Mouse (Mus musculus): ENCODE results near the gene Sprn. TPM values are rescaled to one million over a fixed set of nuclear protein-coding genes. Genes with fewer than 3 reads are reported as not detected.

Gene Sprn
- polyA plus RNA-seq (2017; shearing (Covaris generic)) = not detected

DNA sequence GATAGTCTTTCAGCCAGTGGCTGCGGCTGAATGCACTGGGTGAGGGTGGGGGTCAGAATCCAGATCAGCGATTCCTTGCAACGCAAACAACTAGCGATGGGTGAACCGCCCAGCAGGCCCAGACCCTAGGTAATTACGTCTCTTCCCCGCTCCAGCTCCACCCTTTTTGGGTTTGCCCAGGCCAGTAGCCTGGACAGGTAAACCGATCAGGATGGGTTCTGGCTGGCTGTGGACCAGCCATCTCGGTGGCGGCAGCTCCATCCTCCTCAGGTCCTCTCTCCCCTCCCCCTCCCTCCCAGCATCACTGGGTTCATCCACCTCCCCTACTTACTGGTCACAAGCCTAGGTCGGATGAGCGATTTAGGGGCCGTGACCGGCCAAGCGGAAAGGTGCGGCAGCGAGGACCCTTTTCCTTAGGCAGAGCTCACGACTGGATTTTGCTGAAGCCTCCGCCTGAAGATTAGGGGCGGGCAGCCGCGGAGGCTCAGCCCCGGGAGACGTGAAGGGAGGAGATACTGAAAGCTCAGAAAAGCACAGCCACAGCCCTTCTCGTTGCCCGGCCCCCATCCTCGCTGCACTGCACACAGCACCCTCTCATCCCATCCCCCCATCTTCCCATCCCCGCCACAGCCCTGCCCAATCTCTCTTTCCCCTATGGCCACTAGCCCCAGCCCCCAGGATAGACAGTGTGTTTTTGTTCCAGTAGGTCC, at the start of gene Sprn:
Gene Sprn (minus strand): TSS at position 660 of the 710 bp plus-strand sequence.

DNA sequence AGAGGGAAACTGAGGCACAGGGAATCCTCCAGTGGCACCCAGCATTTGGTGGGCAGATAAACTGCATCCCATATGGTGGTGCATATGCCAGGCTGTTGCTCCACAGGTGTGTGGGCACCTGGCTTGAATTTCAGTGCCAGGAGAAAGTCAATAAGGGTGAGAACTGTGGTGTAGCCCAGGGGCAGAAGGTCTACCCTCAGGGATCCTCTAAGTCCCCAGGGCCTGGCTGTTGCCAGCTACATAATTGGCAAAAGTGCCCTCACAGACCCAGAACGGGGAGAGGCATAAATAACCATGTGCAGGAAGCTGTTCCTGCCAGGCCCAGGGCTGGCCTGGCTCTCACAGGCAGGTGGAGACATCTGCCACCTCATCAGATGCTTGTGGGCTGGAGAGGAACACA, 18.3 kb upstream of the Sprn start, which contains the start of gene Olfr523:
Gene Olfr523 (plus strand): TSS at position 282 of the 400 bp plus-strand sequence.

DNA sequence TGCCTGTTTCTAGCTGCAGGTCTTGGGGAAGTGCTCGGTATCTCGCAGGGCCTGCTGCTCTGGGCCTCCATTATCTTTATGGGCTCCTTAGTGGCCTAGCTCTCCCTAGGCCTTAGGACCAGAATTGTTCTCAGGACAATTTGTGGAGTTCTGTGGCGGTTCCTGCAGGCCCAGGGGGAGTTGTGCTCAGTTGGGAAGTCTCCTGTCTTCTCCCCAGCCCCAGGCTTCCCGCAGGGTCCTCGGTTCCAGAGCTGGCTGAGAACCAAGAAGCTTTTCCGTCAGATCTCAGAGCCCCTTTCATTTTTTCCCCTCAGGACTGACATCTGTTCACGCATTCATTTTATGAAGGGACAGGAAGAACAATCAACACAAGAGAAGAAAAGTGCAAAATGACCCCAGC, 10.0 kb upstream of the Sprn start, which contains the start of gene Olfr522:
Gene Olfr522 (minus strand): TSS at position 101 of the 400 bp plus-strand sequence.

DNA sequence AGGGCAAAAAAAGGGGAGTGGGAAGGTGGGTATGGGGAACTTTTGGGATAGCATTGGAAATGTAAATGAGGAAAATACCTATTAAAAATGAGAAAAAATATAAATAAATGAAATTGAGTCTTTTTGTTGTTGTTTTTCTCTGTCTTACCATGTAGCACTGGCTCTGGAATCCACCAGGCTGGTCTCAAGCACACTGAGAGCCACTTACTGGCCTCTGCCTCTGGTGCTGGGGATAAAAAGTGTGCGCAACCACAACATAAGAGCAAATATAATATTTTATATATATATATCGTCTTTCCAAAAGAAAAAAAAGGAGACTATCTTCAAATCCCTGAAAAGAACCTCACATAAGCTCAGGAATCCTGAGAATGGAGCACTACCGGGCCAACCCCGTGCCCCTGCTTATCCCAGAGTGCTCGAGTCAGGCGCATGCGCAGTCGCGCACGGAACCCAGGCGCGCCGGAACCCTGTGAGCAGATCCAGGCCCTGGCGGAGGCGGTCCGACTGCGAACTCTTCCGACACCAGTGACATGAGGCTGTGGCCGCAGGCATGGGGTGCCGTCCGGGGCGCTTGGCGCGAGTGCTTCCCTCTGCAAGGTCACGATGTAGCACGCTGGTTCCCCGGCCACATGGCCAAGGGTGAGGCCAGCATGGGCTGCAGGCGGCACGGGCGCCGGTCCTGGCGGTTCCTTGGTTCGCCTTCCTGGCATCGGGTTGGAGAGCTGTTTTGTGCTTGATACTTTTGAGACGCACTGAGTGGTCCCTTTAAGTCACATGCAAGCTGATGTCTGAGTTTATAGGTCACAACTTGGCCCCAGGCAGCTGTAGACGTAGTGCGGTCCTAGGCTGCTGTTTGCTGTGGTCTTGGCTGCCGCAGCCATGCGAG, 17.3 kb downstream of the Sprn start, which contains the start of gene Mtg1:
Gene Mtg1 (plus strand): TSS at position 430 of the 886 bp plus-strand sequence.

DNA sequence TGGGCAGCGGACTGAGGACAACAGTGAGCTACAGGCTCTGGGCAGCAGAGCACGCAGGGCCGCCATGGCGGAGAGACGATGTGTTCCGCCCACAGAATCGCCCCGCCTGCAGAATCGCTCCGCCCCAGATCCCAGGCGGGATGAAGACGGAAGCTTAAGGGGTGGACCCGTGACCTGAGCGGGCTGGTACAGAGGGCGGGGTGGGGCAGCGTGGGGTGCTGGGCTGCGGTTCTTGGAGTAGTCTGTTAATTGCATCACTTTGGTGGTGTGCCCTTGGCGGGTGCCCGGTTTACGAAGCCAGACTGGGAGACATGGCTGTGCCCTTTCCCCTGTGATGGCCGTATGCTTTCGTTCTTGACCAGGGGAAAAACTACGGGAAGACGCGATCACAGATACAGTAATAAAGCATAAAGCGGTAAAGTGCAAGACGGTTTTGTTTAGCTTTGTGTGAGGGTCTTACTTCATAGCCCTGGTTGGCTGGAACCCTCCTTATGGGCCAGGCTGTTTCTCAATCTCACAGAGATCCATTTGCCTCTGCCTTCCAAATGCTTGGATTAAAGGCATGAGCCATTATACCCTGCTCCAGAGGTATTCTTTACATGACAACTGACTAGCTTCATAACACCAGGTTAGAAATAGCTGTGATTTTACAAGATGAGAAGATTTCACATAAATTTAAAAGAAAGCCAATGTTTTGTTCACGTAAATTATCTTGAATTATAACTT, 38.2 kb downstream of the Sprn start, which contains the start of gene Echs1:
Gene Echs1 (minus strand): TSS at position 148 of the 726 bp plus-strand sequence.

DNA sequence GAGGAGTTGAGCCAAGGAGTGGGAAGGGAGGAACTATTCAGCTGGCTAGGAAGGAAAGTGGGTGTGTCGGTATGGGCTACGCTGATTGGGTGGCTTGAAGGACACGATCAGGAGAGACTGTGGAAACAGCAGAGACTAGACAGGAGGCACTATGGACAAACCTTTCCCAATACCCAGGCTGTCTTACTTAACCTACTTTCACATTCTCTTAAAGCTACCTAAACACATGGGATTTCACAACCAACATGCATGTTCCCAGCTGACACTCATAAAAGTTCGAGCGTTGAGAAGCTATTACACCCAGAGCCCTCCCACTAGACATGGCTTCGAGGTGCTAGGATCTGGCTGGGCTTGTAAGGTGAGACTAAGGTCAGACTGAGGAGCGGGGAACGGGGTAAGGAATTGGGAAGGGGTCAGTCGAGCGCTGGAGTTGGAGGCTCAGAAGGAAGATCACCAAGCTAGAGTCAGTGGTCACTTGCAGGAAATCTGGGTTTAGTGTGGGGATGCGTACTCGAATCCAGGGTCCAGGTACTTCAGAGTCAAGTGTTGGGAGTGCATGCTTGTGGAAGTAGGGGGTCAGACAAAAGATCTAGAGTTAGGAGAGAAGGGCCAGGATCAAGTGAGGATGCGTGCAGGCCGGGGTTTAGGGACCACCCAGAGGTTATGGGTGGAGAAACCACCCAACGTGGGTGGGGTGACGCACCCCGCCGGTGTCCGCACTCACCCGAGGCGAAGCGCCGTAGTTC, 38.9 kb downstream of the Sprn start, which contains the start of gene Paox:
Gene Paox (plus strand): TSS at position 217 of the 746 bp plus-strand sequence.

DNA sequence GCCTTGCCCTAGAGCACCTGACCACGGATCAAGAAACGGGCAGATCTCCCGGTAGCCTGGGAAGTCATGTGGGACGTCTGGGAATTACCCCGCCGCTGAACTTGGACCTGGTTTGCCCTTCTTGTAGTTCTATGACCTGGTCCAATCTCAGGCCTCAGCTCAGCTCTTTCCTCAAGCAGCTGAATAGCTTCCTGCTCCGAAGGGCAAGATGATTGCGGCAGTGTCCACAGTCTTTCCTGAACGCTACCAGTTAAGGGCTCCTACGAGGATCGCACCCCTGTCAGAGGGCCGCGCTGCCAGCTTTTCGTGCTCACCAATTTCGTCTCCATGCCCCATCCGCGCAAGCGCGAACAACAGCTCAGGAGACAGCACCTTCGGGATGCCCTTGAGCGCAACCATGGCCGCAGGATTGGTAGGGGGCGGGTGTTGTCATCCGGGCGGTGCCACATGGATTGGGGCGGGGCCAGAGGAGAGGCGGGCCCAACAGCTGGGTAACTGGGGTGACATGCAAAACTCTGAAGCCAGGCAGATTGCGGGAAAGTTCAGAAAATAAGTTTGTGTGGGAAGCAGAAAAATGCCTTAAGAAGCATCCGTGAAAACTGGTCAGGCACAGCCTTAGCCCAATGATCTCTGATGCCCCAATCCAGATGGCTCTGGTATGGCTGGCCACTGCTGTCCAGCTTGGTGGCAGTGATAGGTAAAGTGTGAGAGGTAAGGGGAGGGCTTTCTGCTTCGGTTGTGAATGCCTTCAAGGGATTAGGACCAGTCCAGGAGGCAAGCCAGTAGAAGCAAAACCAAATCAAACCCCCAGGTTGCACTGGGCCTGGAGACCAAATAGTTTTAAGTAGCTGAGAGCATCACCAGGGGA, 52.5 kb downstream of the Sprn start, which contains the start of gene Fuom:
Gene Fuom (minus strand): TSS at position 449 of the 868 bp plus-strand sequence.

Other genes with a start within 250 kb of the Sprn start
- 2.8 TPM for gene Utf1, start 211.1 kb downstream of the Sprn start, polyA plus RNA-seq (2017; shearing (Covaris generic))
- 0.66 TPM for gene 6430531B16Rik, start 176.1 kb downstream of the Sprn start, polyA plus RNA-seq (2017; shearing (Covaris generic))
- 14.4 TPM for gene Adam8, start 162.3 kb downstream of the Sprn start, polyA plus RNA-seq (2017; shearing (Covaris generic))
- 51.3 TPM for gene Zfp511, start 118.5 kb downstream of the Sprn start, polyA plus RNA-seq (2017; shearing (Covaris generic))
- gene Tubgcp2, start 118.2 kb downstream of the Sprn start, polyA plus RNA-seq (2017; shearing (Covaris generic)) = 45.6 TPM
- not detected for gene Msx3, start 105.8 kb downstream of the Sprn start, polyA plus RNA-seq (2017; shearing (Covaris generic))
- not detected for gene Caly, start 72.3 kb downstream of the Sprn start, polyA plus RNA-seq (2017; shearing (Covaris generic))
- gene Prap1, start 61.5 kb downstream of the Sprn start, polyA plus RNA-seq (2017; shearing (Covaris generic)) = not detected
- gene Fuom, start 52.4 kb downstream of the Sprn start, polyA plus RNA-seq (2017; shearing (Covaris generic)) = 14.9 TPM
- 2.4 TPM for gene Paox, start 39.1 kb downstream of the Sprn start, polyA plus RNA-seq (2017; shearing (Covaris generic))
- 70.5 TPM for gene Echs1, start 38.4 kb downstream of the Sprn start, polyA plus RNA-seq (2017; shearing (Covaris generic))
- 45.8 TPM for gene Mtg1, start 17.3 kb downstream of the Sprn start, polyA plus RNA-seq (2017; shearing (Covaris generic))
- gene Olfr522, start 9.9 kb upstream of the Sprn start, polyA plus RNA-seq (2017; shearing (Covaris generic)) = not detected
- not detected for gene Olfr523, start 18.3 kb upstream of the Sprn start, polyA plus RNA-seq (2017; shearing (Covaris generic))
- not detected for gene Olfr524, start 51.1 kb upstream of the Sprn start, polyA plus RNA-seq (2017; shearing (Covaris generic))
- gene Cd163l1, start 63.4 kb upstream of the Sprn start, polyA plus RNA-seq (2017; shearing (Covaris generic)) = 0.15 TPM
- gene 5830411N06Rik, start 92.4 kb upstream of the Sprn start, polyA plus RNA-seq (2017; shearing (Covaris generic)) = 1.7 TPM
- gene Olfr525, start 166.0 kb upstream of the Sprn start, polyA plus RNA-seq (2017; shearing (Covaris generic)) = 0.17 TPM
- gene Olfr527, start 179.1 kb upstream of the Sprn start, polyA plus RNA-seq (2017; shearing (Covaris generic)) = not detected
- 0.20 TPM for gene Olfr60, start 206.8 kb upstream of the Sprn start, polyA plus RNA-seq (2017; shearing (Covaris generic))
- not detected for gene Olfr530, start 221.5 kb upstream of the Sprn start, polyA plus RNA-seq (2017; shearing (Covaris generic))
- gene Olfr531, start 248.0 kb upstream of the Sprn start, polyA plus RNA-seq (2017; shearing (Covaris generic)) = not detected